Mouse (Mus musculus): ENCODE results near the gene Prkcb. TPM values are rescaled to one million over a fixed set of nuclear protein-coding genes. Genes with fewer than 3 reads are reported as not detected.

The Prkcb gene
- polyA plus RNA-seq, 1 experiment = 17.8 TPM

DNA sequence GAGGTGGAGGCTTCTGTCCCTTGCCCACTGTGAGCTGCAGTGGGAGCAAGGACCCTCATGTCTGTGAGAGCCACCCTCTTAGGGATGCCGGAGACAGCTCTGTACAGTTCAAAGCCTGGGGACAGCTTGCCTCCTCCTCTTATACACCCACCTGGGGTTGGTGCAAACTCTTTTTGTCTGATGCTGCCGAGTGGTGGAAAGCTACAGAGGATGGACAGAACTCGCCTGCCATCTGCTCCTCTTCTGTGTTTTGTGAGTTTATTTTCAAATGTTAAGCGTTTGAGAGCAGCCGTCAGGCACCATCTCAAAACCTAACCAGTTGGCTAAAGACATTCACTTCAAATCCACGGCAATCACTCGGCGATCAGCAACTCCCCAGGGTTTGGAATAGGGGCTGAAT lies 355.1 kb downstream of the Prkcb start:
- Histone ChIP-seq H3K27me3 (ENCODE audit: control insufficient read depth, insufficient read depth, insufficient read length) (peaks cover 30% of the 10 kb centered on the region), H3ac (ENCODE audit: control insufficient read depth, insufficient read length, low read depth) (no peak overlapping the region), H3K4me3 (ENCODE audit: insufficient read depth, poor library complexity, severe bottlenecking) (no peak overlapping the region)

DNA sequence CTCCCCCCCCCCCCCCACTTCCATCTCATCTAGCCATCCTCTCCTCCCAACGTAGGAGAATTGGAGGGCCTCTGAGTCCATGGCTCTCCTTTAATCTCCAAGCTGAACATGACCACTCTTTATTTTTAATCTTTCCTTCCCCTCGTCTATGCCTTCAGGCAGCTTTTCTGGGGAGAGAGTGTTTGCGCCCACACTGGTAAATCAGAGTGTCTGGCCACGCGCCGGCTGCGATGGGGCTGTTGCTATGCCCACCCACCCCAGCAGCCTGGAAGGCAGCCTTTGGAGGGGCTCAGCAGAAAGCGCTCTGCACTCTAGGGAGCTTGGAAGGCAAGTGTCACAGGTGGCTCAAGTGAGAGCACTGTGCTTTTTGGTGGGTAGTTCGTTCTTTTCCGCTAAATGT lies 360.8 kb downstream of the Prkcb start:
- Histone ChIP-seq H3K79me2 (ENCODE audit: control insufficient read depth, insufficient read depth) (no peaks in the 10 kb centered on the region), H3ac (ENCODE audit: control insufficient read depth, insufficient read length, low read depth) (no peak overlapping the region), H3K79me3 (ENCODE audit: low read depth) (no peaks in the 10 kb centered on the region), H3K4me3 (ENCODE audit: insufficient read depth, poor library complexity, severe bottlenecking) (no peak overlapping the region), H3K36me3 (ENCODE audit: control insufficient read depth, insufficient read depth) (no peaks in the 10 kb centered on the region), H3K27me3 (ENCODE audit: control insufficient read depth, insufficient read depth, insufficient read length) (peaks cover 22% of the 10 kb centered on the region)
- TF ChIP-seq MYOD1 (IDR thresholded peaks at IDR 0.05; ENCODE audit: control insufficient read depth, insufficient read length, low read depth) (no peak), USF1 (IDR thresholded peaks at IDR 0.05; ENCODE audit: low read depth) (no peak)

More for the DNA sequence above, 355.1 kb downstream of the Prkcb start:
- H3K79me2 ChIP-seq (ENCODE audit: control insufficient read depth, insufficient read depth) = no peaks in the 10 kb centered on the region
- no peak for TF ChIP-seq MYOG (IDR thresholded peaks at IDR 0.05; ENCODE audit: control insufficient read depth, extremely low read depth, insufficient read length)
- H3K79me3 ChIP-seq (ENCODE audit: low read depth) = no peaks in the 10 kb centered on the region
- no peaks in the 10 kb centered on the region for H3K36me3 ChIP-seq (ENCODE audit: control insufficient read depth, insufficient read depth)

DNA sequence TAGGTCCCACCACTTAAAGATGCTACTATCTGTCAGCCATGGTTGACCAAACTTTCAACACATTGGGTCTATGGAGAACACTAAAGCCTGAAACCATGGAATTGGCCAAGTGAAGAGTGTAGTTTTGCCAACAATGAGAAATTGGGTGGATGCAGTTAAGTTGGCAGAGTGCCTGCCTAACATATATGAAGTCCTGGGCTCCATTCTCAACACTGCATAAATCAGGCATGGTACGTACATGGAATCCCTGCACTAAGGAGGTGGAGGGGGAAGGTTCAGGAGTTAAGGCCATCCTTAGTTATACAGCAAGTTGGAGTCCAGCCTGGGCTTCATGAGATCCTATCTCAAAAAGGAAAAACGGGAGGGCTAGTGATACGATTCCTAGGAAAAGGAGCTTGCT lies 364.0 kb downstream of the Prkcb start:
- no peaks in the 10 kb centered on the region for H3K79me3 ChIP-seq (ENCODE audit: low read depth)
- H3K4me3 ChIP-seq (ENCODE audit: insufficient read depth, poor library complexity, severe bottlenecking) = no peak overlapping the region
- no peak overlapping the region for H3ac ChIP-seq (ENCODE audit: control insufficient read depth, insufficient read length, low read depth)
- H3K27me3 ChIP-seq (ENCODE audit: control insufficient read depth, insufficient read depth, insufficient read length) = peaks cover 7% of the 10 kb centered on the region
- H3K36me3 ChIP-seq (ENCODE audit: control insufficient read depth, insufficient read depth) = no peaks in the 10 kb centered on the region
- H3K79me2 ChIP-seq (ENCODE audit: control insufficient read depth, insufficient read depth) = no peaks in the 10 kb centered on the region
- TF ChIP-seq MYOD1 (IDR thresholded peaks at IDR 0.05; ENCODE audit: control insufficient read depth, insufficient read length, low read depth) = no peak
- no peak for TF ChIP-seq USF1 (IDR thresholded peaks at IDR 0.05; ENCODE audit: low read depth)
- TF ChIP-seq CTCF (IDR thresholded peaks at IDR 0.05; ENCODE audit: control insufficient read depth, insufficient read depth, insufficient read length) = no peak
- no peak for TF ChIP-seq MAX (IDR thresholded peaks at IDR 0.05)
- no peak for TF ChIP-seq MYOG (IDR thresholded peaks at IDR 0.05; ENCODE audit: control insufficient read depth, extremely low read depth, insufficient read length)
- no peak for TF ChIP-seq FOSL1 (IDR thresholded peaks at IDR 0.05; ENCODE audit: insufficient read depth, low read length, poor library complexity, severe bottlenecking)
- no peak for TF ChIP-seq CEBPB (IDR thresholded peaks at IDR 0.05; ENCODE audit: low read depth)

DNA sequence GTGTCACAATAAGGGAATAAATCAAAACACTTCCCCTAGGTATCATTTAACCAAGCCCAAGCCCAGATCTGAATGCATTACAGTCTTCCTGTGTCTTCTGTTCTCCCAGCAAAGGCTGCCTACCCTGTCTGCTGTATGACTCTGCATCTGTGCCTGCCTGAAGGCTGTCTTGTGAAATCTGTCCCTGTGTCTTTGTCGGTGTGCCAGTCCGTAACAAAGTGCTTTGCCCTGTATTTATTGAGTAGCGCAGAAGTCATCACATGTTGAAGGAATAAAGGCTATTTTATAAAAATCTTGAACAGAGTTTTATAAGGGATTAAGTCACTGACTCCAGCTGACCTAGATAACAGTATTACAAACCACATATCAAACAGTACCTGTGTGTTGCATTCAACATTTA lies 368.1 kb downstream of the Prkcb start:
- no peaks in the 10 kb centered on the region for H3K79me2 ChIP-seq (ENCODE audit: control insufficient read depth, insufficient read depth)
- no peak overlapping the region for H3K4me3 ChIP-seq (ENCODE audit: insufficient read depth, poor library complexity, severe bottlenecking)
- H3K79me3 ChIP-seq (ENCODE audit: low read depth) = no peaks in the 10 kb centered on the region
- H3K36me3 ChIP-seq (ENCODE audit: control insufficient read depth, insufficient read depth) = no peaks in the 10 kb centered on the region
- H3ac ChIP-seq (ENCODE audit: control insufficient read depth, insufficient read length, low read depth) = no peak overlapping the region
- peaks cover 7% of the 10 kb centered on the region for H3K27me3 ChIP-seq (ENCODE audit: control insufficient read depth, insufficient read depth, insufficient read length)
- TF ChIP-seq MYOD1 (IDR thresholded peaks at IDR 0.05; ENCODE audit: control insufficient read depth, insufficient read length, low read depth) = no peak

DNA sequence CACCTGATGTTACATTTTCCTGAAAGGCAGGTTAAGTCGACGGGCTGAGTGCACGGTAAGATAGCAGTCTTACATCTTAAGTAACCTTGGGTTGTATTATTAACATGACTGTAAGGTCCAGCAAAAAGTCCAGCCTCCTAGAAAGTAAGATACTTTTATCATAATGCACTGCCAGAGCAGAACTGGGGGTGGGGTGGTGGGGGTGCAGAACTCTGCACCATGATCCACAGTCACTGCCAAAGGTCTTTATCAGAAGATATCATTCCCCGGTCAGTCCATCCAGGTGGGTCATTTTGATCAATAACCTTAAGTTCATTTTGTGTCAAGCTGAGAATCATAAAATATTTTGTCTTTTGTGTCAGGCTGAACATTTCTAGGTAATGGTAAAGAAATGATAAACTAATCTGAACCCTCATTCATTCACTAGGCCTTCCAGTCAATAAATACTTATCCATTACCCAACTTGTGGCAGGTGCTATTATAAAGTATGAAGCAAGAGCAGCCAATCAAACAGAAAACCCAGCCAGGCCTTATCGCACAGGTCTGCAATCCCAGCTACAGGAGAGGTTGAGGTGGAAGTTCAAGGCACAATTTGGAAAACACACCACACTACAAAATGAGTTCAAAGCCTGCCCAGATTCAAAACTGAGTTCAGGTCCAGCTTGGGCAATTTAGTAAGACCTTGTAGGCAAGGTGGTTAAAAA lies 369.0 kb downstream of the Prkcb start:
- H3K79me3 ChIP-seq (ENCODE audit: low read depth) = no peaks in the 10 kb centered on the region
- H3K4me3 ChIP-seq (ENCODE audit: insufficient read depth, poor library complexity, severe bottlenecking) = no peak overlapping the region
- H3ac ChIP-seq (ENCODE audit: control insufficient read depth, insufficient read length, low read depth) = no peak overlapping the region
- no peak for TF ChIP-seq FOSL1 (IDR thresholded peaks at IDR 0.05; ENCODE audit: insufficient read depth, low read length, poor library complexity, severe bottlenecking)
- TF ChIP-seq MAX (IDR thresholded peaks at IDR 0.05) = no peak
- TF ChIP-seq CTCF (IDR thresholded peaks at IDR 0.05; ENCODE audit: control insufficient read depth, insufficient read depth, insufficient read length) = no peak
- TF ChIP-seq MYOD1 (IDR thresholded peaks at IDR 0.05; ENCODE audit: control insufficient read depth, insufficient read length, low read depth) = no peak
- TF ChIP-seq MYOG (IDR thresholded peaks at IDR 0.05; ENCODE audit: control insufficient read depth, extremely low read depth, insufficient read length) = no peak
- no peak for TF ChIP-seq CEBPB (IDR thresholded peaks at IDR 0.05; ENCODE audit: low read depth)
- no peak for TF ChIP-seq USF1 (IDR thresholded peaks at IDR 0.05; ENCODE audit: low read depth)
- peaks cover 7% of the 10 kb centered on the region for H3K27me3 ChIP-seq (ENCODE audit: control insufficient read depth, insufficient read depth, insufficient read length)
- H3K79me2 ChIP-seq (ENCODE audit: control insufficient read depth, insufficient read depth) = no peaks in the 10 kb centered on the region
- H3K36me3 ChIP-seq (ENCODE audit: control insufficient read depth, insufficient read depth) = no peaks in the 10 kb centered on the region

DNA sequence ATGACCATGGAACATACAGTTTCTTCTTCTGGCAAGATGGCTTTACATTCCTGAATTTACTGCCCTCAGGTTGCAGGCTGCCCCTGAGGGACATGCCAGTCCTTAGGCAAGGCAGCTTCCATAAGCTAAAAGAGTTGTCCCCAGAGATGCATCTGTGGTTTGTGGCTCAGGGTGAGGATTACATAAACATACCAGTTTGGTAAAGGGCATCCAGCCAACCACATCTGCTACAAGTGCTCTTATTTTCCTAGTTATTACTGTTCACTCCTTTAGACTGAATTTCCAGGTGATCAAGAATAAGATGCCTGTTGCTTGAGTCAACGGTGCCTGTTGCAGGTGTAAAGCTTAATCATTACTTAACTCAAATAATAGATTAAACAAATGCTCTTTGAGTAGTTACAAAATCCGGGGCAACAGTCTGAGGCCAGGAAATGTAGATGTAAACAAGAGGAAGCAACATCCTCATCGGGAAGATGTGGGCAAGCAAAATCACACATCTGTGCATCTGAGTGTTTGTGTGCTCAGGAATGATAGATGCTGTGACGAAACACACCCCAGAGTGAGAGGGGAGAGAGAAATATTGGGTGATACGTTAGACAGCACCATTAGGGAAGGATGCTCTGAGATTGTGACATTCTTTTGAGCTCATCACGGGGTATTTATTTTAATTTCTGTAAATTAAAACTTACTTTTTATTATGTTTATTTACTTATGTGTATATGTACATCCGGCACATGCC lies 376.9 kb downstream of the Prkcb start:
- Histone ChIP-seq H3K4me3 (ENCODE audit: insufficient read depth, poor library complexity, severe bottlenecking) (no peak overlapping the region), H3ac (ENCODE audit: control insufficient read depth, insufficient read length, low read depth) (no peak overlapping the region), H3K79me2 (ENCODE audit: control insufficient read depth, insufficient read depth) (no peaks in the 10 kb centered on the region), H3K79me3 (ENCODE audit: low read depth) (no peaks in the 10 kb centered on the region), H3K36me3 (ENCODE audit: control insufficient read depth, insufficient read depth) (no peaks in the 10 kb centered on the region), H3K27me3 (ENCODE audit: control insufficient read depth, insufficient read depth, insufficient read length) (peaks cover 3% of the 10 kb centered on the region)
- TF ChIP-seq MAX (IDR thresholded peaks at IDR 0.05) = no peak
- TF ChIP-seq USF1 (IDR thresholded peaks at IDR 0.05; ENCODE audit: low read depth) = no peak
- no peak for TF ChIP-seq MYOG (IDR thresholded peaks at IDR 0.05; ENCODE audit: control insufficient read depth, extremely low read depth, insufficient read length)
- no peak for TF ChIP-seq MYOD1 (IDR thresholded peaks at IDR 0.05; ENCODE audit: control insufficient read depth, insufficient read length, low read depth)
- no peak for TF ChIP-seq CEBPB (IDR thresholded peaks at IDR 0.05; ENCODE audit: low read depth)
- no peak for TF ChIP-seq CTCF (IDR thresholded peaks at IDR 0.05; ENCODE audit: control insufficient read depth, insufficient read depth, insufficient read length)
- no peak for TF ChIP-seq FOSL1 (IDR thresholded peaks at IDR 0.05; ENCODE audit: insufficient read depth, low read length, poor library complexity, severe bottlenecking)
